ENCODE assay signal across 7 mouse cellular contexts in genomic region chr2:157564723-157565122, GRCm38 (mm10). TPM values are rescaled to one million over a fixed set of nuclear protein-coding genes. Genes with fewer than 3 reads are reported as not detected.
DNase-seq lines count a peak whose midpoint lies in the region; ATAC-seq and TF ChIP-seq lines count a peak whose summit lies in the region.

No protein-coding gene starts in this region.

- H3K27ac ChIP-seq in lung, postnatal 0 days (ENCODE audit: low read length) = peak overlapping the region; percentile 91
- H3K27ac ChIP-seq in forebrain, embryonic 11.5 days (ENCODE audit: low read depth, low read length) = no peak overlapping the region
- H3K27ac ChIP-seq in limb, embryonic 12.5 days = no peak overlapping the region; the same call in 1 of the 2 replicates
- H3K27ac ChIP-seq in stomach, embryonic 15.5 days = no peak overlapping the region; the same call in 1 of the 2 replicates

- ATAC-seq in lung, postnatal 0 days = no peak
- ATAC-seq in forebrain, embryonic 11.5 days (replicated peaks; ENCODE audit: low FRiP score) = no peak
- no peak for ATAC-seq in limb, embryonic 12.5 days (ENCODE audit: insufficient number of reproducible peaks, insufficient read depth, low FRiP score, low TSS enrichment, low read depth)
- no peak for ATAC-seq in stomach, embryonic 15.5 days (ENCODE audit: insufficient read depth, low FRiP score, low read depth)

- no peak for DNase-seq in lung, postnatal 0 days (ENCODE audit: low spot score)
- DNase-seq in lung, postnatal 25 days (ENCODE audit: low spot score) = no peak
- DNase-seq in forebrain, embryonic 11.5 days (ENCODE audit: low spot score) = no peak
- no peak for DNase-seq in ovary, postnatal 14 days (ENCODE audit: low spot score)
- no peak for DNase-seq in right cerebral cortex, postnatal 25 days

- no peak for TF ChIP-seq CTCF in lung, postnatal 0 days (IDR thresholded peaks at IDR 0.05)

- peak overlapping the region; percentile 97 for H3K4me3 ChIP-seq in lung, postnatal 0 days (ENCODE audit: low read depth, low read length)
- peak overlapping the region; percentile 97 for H3K4me3 ChIP-seq in forebrain, embryonic 11.5 days (ENCODE audit: low read depth, low read length)
- peak overlapping the region; percentile 98 for H3K4me3 ChIP-seq in limb, embryonic 12.5 days (replicated peaks)
- no peak overlapping the region; the same call in 1 of the 2 replicates for H3K4me3 ChIP-seq in stomach, embryonic 15.5 days (replicated peaks)

- peak overlapping the region; percentile 75 for H3K4me2 ChIP-seq in lung, postnatal 0 days (replicated peaks; ENCODE audit: low read depth, low read length)
- H3K4me2 ChIP-seq in forebrain, embryonic 11.5 days (ENCODE audit: low read depth, low read length, severe bottlenecking) = peak overlapping the region; percentile 88
- peak overlapping the region; percentile 70 for H3K4me2 ChIP-seq in limb, embryonic 12.5 days
- peak overlapping the region; percentile 65; the same call in 1 of the 2 replicates for H3K4me2 ChIP-seq in stomach, embryonic 15.5 days

- WGBS in lung, postnatal 0 days = 48% methylated on average over 4 of the region's 4 CpGs
- 74% methylated on average over 4 of the region's 4 CpGs for WGBS in forebrain, embryonic 11.5 days
- WGBS in limb, embryonic 12.5 days = 80% methylated on average over 4 of the region's 4 CpGs
- WGBS in stomach, embryonic 15.5 days = 71% methylated on average over 4 of the region's 4 CpGs

- H3K4me1 ChIP-seq in lung, postnatal 0 days (ENCODE audit: insufficient read depth, low read depth, low read length) = peaks cover 7% of the 10 kb centered on the region; the same call in 1 of the 2 replicates
- H3K4me1 ChIP-seq in forebrain, embryonic 11.5 days (replicated peaks; ENCODE audit: control insufficient read depth, insufficient read depth, low read length) = peaks cover 12% of the 10 kb centered on the region
- H3K4me1 ChIP-seq in limb, embryonic 12.5 days (replicated peaks) = peaks cover 50% of the 10 kb centered on the region
- H3K4me1 ChIP-seq in stomach, embryonic 15.5 days = peaks cover 20% of the 10 kb centered on the region

- H3K9ac ChIP-seq in lung, postnatal 0 days (replicated peaks; ENCODE audit: low read depth) = 0 out of 2 replicates have a peak overlapping the region, but pooled peaks have one; percentile 92
- H3K9ac ChIP-seq in forebrain, embryonic 11.5 days (ENCODE audit: low read length) = no peak overlapping the region; the same call in 1 of the 2 replicates
- no peak overlapping the region; the same call in 1 of the 2 replicates for H3K9ac ChIP-seq in limb, embryonic 12.5 days (replicated peaks)
- H3K9ac ChIP-seq in stomach, embryonic 15.5 days = no peak overlapping the region

- H3K36me3 ChIP-seq in lung, postnatal 0 days (ENCODE audit: insufficient read depth, low read length) = no peaks in the 10 kb centered on the region
- H3K36me3 ChIP-seq in forebrain, embryonic 11.5 days (ENCODE audit: control insufficient read depth, insufficient read depth, low read length) = peaks cover 15% of the 10 kb centered on the region
- peaks cover 42% of the 10 kb centered on the region for H3K36me3 ChIP-seq in limb, embryonic 12.5 days
- H3K36me3 ChIP-seq in stomach, embryonic 15.5 days = peaks cover 15% of the 10 kb centered on the region; the same call in 1 of the 2 replicates

- no peaks in the 10 kb centered on the region; the same call in 1 of the 2 replicates for H3K9me3 ChIP-seq in lung, postnatal 0 days (ENCODE audit: low read length)
- H3K9me3 ChIP-seq in forebrain, embryonic 11.5 days (ENCODE audit: control insufficient read depth, low read length) = peaks cover 15% of the 10 kb centered on the region
- peaks cover 36% of the 10 kb centered on the region for H3K9me3 ChIP-seq in limb, embryonic 12.5 days
- H3K9me3 ChIP-seq in stomach, embryonic 15.5 days = no peaks in the 10 kb centered on the region

- no peaks in the 10 kb centered on the region for H3K27me3 ChIP-seq in lung, postnatal 0 days (replicated peaks; ENCODE audit: insufficient read depth, low read length)
- H3K27me3 ChIP-seq in forebrain, embryonic 11.5 days (ENCODE audit: control insufficient read depth, insufficient read depth, low read length) = no peaks in the 10 kb centered on the region
- no peaks in the 10 kb centered on the region for H3K27me3 ChIP-seq in limb, embryonic 12.5 days
- H3K27me3 ChIP-seq in stomach, embryonic 15.5 days (replicated peaks) = no peaks in the 10 kb centered on the region

- no peak for TF ChIP-seq EP300 in lung, postnatal 0 days (IDR thresholded peaks at IDR 0.05)

RNA-seq across cellular contexts. Expression of gene Nnat, which starts 4.8 kb away (rescaled TPM):
- 101 and 151 TPM in 2 replicates for polyA plus RNA-seq in lung, postnatal 0 days (2015; fragmentation: Nextera tagmentation; extraction: Ambion mirVana)
- polyA plus RNA-seq in forebrain, embryonic 11.5 days (2014; fragmentation: Nextera tagmentation; extraction: Ambion mirVana) = 2,785 and 3,035 TPM in 2 replicates
- polyA plus RNA-seq in limb, embryonic 12.5 days (2016; fragmentation: Nextera tagmentation; extraction: Ambion mirVana) = 1,818 and 1,932 TPM in 2 replicates
- 404 and 410 TPM in 2 replicates for polyA plus RNA-seq in stomach, embryonic 15.5 days (2015; fragmentation: Nextera tagmentation; extraction: Ambion mirVana)

RNA-seq across cellular contexts. Expression of gene Blcap, which starts 6.4 kb away (rescaled TPM):
- polyA plus RNA-seq in lung, postnatal 0 days (2015; fragmentation: Nextera tagmentation; extraction: Ambion mirVana) = 59.0 and 68.8 TPM in 2 replicates
- polyA plus RNA-seq in forebrain, embryonic 11.5 days (2014; fragmentation: Nextera tagmentation; extraction: Ambion mirVana) = 111 and 123 TPM in 2 replicates
- polyA plus RNA-seq in limb, embryonic 12.5 days (2016; fragmentation: Nextera tagmentation; extraction: Ambion mirVana) = 68.7 and 69.3 TPM in 2 replicates
- polyA plus RNA-seq in stomach, embryonic 15.5 days (2015; fragmentation: Nextera tagmentation; extraction: Ambion mirVana) = 40.4 and 44.3 TPM in 2 replicates
